Mouse (Mus musculus) hindbrain, embryonic 11.5 days (tissue): ENCODE results near the gene Pakap. TPM values are rescaled to one million over a fixed set of nuclear protein-coding genes. Genes with fewer than 3 reads are reported as not detected.
A peak's percentile ranks its signal among the peaks of the same experiment; 100 is the strongest.

Experiments used
- ATAC-seq: fragments of 200-750 bp; cut with Nextera tagmentation; 2 replicates; pipeline ENCODE4 v1.8.0; 2017; ENCODE audit warnings: mild to moderate bottlenecking, moderate TSS enrichment, moderate library complexity; ENCODE audit not compliant: low FRiP score
- DNase-seq: peaks from one replicate; pipeline ENCODE4 v3.0.0-alpha.2; 2015; ENCODE audit warnings: low spot score
- H3K27ac ChIP-seq: fragments of 300-500 bp; sonication (generic); 2 replicates; pipeline ENCODE4 v1.5.1; 2014; ENCODE audit warnings: mild to moderate bottlenecking, low read depth, low read length
- H3K27me3 ChIP-seq: fragments of 300-500 bp; sonication (generic); 2 replicates; pipeline ENCODE4 v1.6.1; 2014; ENCODE audit warnings: mild to moderate bottlenecking, low read length, moderate library complexity, mixed read lengths; ENCODE audit not compliant: control insufficient read depth, insufficient read depth
- H3K36me3 ChIP-seq: fragments of 300-500 bp; sonication (generic); 2 replicates; pipeline ENCODE4 v1.6.1; 2014; ENCODE audit warnings: mild to moderate bottlenecking, low read length, moderate library complexity, mixed read lengths; ENCODE audit not compliant: control insufficient read depth, insufficient read depth
- H3K4me1 ChIP-seq: fragments of 300-500 bp; sonication (generic); replicated peaks from 2 replicates; pipeline ENCODE4 v1.6.1; 2014; ENCODE audit warnings: low read length, mixed read lengths; ENCODE audit not compliant: control insufficient read depth, insufficient read depth
- H3K4me2 ChIP-seq: fragments of 300-500 bp; sonication (generic); replicated peaks from 2 replicates; pipeline ENCODE4 v1.6.1; 2014; ENCODE audit warnings: mild to moderate bottlenecking, low read depth, low read length
- H3K4me3 ChIP-seq: fragments of 300-500 bp; sonication (generic); 2 replicates; pipeline ENCODE4 v1.5.1; 2014; ENCODE audit warnings: low read depth, low read length
- H3K9ac ChIP-seq: fragments of 300-500 bp; sonication (generic); 2 replicates; pipeline ENCODE4 v1.6.1; 2014; ENCODE audit warnings: low read depth, low read length
- H3K9me3 ChIP-seq: fragments of 300-500 bp; sonication (generic); 2 replicates; pipeline ENCODE4 v1.6.1; 2016; ENCODE audit warnings: low read length; ENCODE audit not compliant: control insufficient read depth
- WGBS: fragments of 180-500 bp; shearing (Covaris S2); extraction: QIAGEN DNeasy Blood & Tissue Kit; methylation state at CpG from one replicate; pipeline ENCODE4 v1.1.7; 2014; 5-methylcytosine and 5-hydroxymethylcytosine counted together
- polyA plus RNA-seq: library from polyadenylated mRNA; unstranded; fragments of >200 nt; fragmentation: Nextera tagmentation; extraction: Ambion mirVana; gene quantifications from 2 replicates; pipeline ENCODE4 v1.2.1, GENCODE M21; 2014

Pakap gene
- polyA plus RNA-seq, 1 experiment from 2014 or later: 24.7 TPM

DNA sequence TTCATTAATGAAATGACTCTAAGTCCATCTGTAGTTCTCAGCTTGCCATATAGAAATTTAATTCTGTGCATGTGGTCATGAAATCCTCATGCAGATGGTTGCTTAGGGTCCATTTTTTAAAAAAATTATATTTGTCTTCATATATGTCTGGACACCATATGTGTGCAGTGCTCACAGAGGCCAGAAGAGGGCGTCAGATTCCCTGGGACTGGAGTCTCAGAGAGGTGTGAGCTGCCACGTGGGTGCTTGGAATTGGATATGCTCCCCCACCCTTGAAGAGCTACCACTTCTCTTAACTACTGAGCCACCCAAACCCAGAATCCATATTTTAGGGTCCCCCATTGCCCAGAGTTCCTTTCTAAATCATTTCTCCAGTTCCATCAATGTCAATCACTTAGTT, 2.2 kb upstream of the Pakap start:
- no peaks in the 10 kb centered on the region for H3K9me3 ChIP-seq
- H3K36me3 ChIP-seq: no peaks in the 10 kb centered on the region
- peaks cover 3% of the 10 kb centered on the region; the same call in 1 of the 2 replicates for H3K4me1 ChIP-seq
- H3K27ac ChIP-seq: no peak overlapping the region
- no peaks in the 10 kb centered on the region for H3K27me3 ChIP-seq
- 47% methylated on average over 2 of the region's 2 CpGs for WGBS
- H3K9ac ChIP-seq: no peak overlapping the region
- no peak overlapping the region for H3K4me2 ChIP-seq
- no peak for ATAC-seq
- no peak for DNase-seq
- H3K4me3 ChIP-seq: no peak overlapping the region

DNA sequence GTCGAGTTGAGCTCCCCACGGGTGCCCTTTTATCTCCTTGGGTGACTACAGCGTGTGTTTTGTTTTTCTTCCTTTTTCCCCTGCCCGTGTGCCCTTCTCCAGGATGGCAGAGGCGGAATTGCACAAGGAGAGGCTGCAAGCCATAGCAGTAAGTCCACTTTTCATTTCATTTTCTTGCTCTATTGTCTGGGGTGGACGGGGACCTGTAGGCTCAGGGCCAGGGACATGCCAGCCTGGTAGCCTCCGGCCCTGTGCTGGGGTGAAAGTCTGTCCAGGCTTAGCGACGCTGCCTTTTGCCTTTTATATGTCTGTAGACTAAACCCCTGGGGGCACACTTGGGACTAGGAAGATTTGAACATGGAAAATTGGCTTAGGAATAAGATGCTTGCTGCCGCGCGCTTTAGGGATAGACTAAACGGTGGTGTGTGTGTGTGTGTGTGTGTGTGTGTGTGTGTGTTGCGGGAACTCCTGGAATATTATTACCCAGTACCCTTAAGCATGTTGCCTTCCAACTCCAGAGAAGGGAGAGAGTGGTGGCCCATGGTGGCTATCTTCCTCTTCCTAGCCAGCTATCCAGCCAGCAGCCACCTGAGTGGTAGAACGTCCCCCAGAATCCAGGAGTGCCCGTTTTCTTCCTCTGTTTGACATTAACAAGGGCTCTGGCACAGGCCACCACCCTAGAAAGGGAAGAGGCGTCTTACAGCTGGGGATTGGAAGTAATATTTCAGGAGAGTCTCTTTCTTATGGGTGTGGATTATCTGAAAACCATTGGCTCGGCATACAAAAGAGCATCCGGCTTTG, 489 bp downstream of the Pakap start:
- Histone ChIP-seq H3K4me1 (peaks cover 3% of the 10 kb centered on the region; the same call in 1 of the 2 replicates), H3K9ac (peak overlapping the region; percentile 60; the same call in 1 of the 2 replicates), H3K9me3 (no peaks in the 10 kb centered on the region), H3K36me3 (no peaks in the 10 kb centered on the region), H3K4me3 (peak overlapping the region; percentile 53), H3K27ac (no peak overlapping the region), H3K27me3 (no peaks in the 10 kb centered on the region), H3K4me2 (peak overlapping the region; percentile 92)
- DNase-seq (peak; percentile 41), ATAC-seq (peak; percentile 40; the same call in 1 of the 2 replicates)
- WGBS: 49% methylated on average over 19 of the region's 19 CpGs

DNA sequence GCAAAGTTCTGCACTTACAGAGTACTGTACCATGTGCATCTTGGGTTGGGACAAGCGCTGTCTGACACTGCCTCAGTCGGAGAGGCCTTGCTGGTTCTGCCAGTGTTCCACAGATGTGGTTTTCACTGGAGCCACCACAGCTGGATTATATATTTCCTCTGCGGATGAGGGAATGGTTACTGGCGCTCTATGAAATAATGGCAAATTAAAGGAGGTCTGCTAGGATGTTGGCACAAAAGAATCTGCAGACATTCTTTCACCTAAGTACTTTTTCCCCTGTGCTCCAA, 1.0 kb downstream of the Pakap start:
- Histone ChIP-seq H3K36me3 (no peaks in the 10 kb centered on the region), H3K27me3 (no peaks in the 10 kb centered on the region), H3K4me3 (no peak overlapping the region), H3K9ac (no peak overlapping the region), H3K27ac (no peak overlapping the region), H3K4me2 (no peak overlapping the region), H3K4me1 (peaks cover 3% of the 10 kb centered on the region; the same call in 1 of the 2 replicates), H3K9me3 (no peaks in the 10 kb centered on the region)
- ATAC-seq: no peak
- 88% methylated on average over 4 of the region's 4 CpGs for WGBS
- no peak for DNase-seq

DNA sequence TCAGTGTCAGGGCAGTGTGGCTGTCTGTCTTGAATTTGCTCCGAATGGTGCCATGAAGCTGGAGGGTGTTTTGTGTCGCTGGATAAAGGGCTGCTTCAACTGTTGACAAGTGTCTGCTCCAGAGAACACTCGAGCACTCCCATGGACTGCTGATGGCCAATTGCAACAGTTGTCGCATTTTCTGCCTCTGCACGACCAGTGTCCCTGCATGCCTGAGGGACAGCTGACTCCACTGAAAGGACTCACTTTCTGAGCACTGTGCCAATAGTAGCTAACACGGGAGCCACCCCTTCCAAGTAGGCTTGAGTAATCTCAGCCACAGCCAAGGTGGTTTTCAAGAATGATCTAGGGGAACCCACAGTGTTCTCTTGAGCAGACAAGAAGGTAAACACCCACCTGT, 1.7 kb downstream of the Pakap start:
- Histone ChIP-seq H3K27ac (no peak overlapping the region), H3K4me1 (peaks cover 3% of the 10 kb centered on the region; the same call in 1 of the 2 replicates), H3K4me3 (no peak overlapping the region), H3K36me3 (no peaks in the 10 kb centered on the region), H3K9me3 (no peaks in the 10 kb centered on the region), H3K27me3 (no peaks in the 10 kb centered on the region), H3K9ac (no peak overlapping the region), H3K4me2 (no peak overlapping the region)
- ATAC-seq (no peak), DNase-seq (no peak)
- 67% methylated on average over 6 of the region's 6 CpGs for WGBS

DNA sequence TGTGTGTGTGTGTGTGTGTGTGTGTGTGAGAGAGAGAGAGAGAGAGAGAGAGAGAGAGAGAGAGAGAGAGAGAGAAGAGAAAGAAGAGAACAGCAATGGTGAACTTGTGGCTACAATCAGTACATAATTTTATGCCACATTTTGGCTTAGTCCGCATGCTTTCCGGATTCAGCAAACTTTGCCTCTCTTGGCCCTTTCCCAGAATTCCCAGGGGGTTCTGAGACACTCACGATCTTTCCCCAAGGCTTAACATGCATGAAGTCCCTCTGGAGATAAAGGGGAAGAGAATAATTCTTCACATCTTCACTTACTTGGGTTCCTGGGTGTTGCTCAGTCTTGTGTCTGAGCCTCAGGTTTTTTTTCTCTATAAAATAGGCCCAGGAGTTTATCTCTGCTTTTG, 2.2 kb downstream of the Pakap start:
- Histone ChIP-seq H3K4me1 (peaks cover 3% of the 10 kb centered on the region; the same call in 1 of the 2 replicates), H3K9ac (no peak overlapping the region), H3K4me3 (no peak overlapping the region), H3K27ac (no peak overlapping the region), H3K27me3 (no peaks in the 10 kb centered on the region), H3K36me3 (no peaks in the 10 kb centered on the region), H3K9me3 (no peaks in the 10 kb centered on the region), H3K4me2 (no peak overlapping the region)
- 74% methylated on average over 3 of the region's 3 CpGs for WGBS
- ATAC-seq (no peak), DNase-seq (no peak)

DNA sequence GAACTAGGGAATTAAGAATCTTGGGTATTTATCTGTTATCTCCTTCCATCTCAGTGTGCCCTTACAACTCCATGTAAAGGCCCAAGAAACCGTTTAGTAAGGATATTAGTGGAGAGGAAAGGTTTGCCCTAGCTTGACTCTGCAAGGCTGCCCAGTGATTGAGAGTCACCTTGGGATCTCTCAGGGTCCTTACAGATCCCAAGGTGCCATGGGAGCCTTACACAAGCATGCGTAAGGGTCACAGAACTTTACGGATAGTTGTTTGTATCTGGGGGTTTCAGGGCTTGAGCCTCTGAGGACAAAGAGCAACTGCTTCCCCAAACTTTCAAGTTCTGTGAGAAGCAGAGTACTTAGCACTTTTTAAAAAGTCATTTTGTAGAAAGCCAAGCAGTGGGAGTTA, 6.2 kb downstream of the Pakap start:
- no peak overlapping the region for H3K4me2 ChIP-seq
- 94% methylated on average over 3 of the region's 3 CpGs for WGBS

DNA sequence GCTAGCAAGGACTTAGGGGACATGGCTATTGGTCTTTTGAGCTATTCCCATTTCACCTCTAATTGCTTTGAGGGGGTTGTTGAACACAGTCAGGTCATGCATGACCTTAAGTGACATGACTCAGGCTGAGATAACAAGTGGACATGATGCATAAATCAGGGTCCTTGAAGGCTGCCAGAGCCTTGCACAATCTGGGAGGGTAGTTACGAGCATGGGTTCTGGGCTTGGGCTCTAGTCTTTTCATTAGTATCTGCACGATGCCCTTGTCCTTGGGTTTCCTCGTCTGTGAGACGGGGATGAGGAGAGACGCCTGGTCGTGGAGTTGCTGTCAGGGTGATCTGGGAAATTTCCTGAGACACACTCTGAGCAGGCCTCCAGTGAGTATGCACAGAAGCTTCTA, 6.7 kb downstream of the Pakap start:
- 90% methylated on average over 6 of the region's 6 CpGs for WGBS
- Histone ChIP-seq H3K4me2 (no peak overlapping the region), H3K27ac (no peak overlapping the region), H3K9ac (no peak overlapping the region), H3K27me3 (no peaks in the 10 kb centered on the region), H3K4me3 (no peak overlapping the region), H3K36me3 (no peaks in the 10 kb centered on the region), H3K4me1 (no peaks in the 10 kb centered on the region), H3K9me3 (no peaks in the 10 kb centered on the region)
- no peak for DNase-seq
- ATAC-seq: no peak

More for the DNA sequence above, 6.2 kb downstream of the Pakap start:
- no peaks in the 10 kb centered on the region for H3K27me3 ChIP-seq
- no peaks in the 10 kb centered on the region for H3K9me3 ChIP-seq
- no peaks in the 10 kb centered on the region for H3K36me3 ChIP-seq
- no peak overlapping the region for H3K27ac ChIP-seq
- DNase-seq (no peak), ATAC-seq (no peak)
- H3K4me1 ChIP-seq: no peaks in the 10 kb centered on the region
- H3K4me3 ChIP-seq: no peak overlapping the region
- H3K9ac ChIP-seq: no peak overlapping the region

DNA sequence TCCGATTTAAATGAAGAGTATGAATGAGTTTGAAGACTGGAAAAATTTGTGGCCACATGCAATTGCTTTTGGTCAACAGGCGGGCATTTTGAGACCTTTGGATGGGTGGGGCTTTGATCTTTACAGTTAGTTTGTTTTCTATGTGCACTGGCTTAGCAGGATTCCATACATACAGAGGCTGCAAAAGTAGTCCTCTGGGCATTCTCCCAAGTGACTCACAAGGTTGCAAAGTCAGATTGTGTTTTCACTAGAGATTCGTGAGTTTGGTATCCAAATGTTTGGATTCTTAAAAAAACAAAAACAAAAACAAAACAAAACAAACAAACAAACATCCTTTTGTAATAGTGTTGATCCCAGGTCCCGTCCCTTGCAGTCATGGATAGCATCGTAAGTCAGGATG, 7.7 kb downstream of the Pakap start:
- Histone ChIP-seq H3K9me3 (no peaks in the 10 kb centered on the region), H3K4me2 (no peak overlapping the region), H3K27me3 (no peaks in the 10 kb centered on the region), H3K9ac (no peak overlapping the region), H3K27ac (no peak overlapping the region), H3K4me3 (no peak overlapping the region), H3K36me3 (no peaks in the 10 kb centered on the region), H3K4me1 (no peaks in the 10 kb centered on the region)
- 82% methylated on average over 5 of the region's 5 CpGs for WGBS
- ATAC-seq (no peak), DNase-seq (no peak)

DNA sequence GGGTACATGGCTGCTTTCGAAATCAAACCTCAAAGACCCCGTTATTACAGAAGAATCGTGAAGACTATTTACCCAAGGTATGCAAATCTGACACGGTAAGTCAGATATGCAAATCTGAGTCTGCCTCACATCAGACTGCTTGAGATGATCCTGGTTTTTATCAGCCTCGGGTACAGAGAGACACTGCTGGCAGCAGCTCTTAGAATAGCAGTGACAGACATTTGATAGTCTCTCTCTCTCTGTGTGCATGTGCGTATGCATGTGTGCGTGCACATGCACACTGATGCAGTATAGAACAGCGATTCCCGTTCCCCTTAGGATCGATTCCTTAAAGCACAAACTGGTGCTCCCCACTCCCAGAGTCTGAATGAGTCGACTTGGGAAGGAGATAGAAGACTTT, 8.1 kb downstream of the Pakap start:
- Histone ChIP-seq H3K4me1 (no peaks in the 10 kb centered on the region), H3K27ac (no peak overlapping the region), H3K4me3 (no peak overlapping the region), H3K4me2 (no peak overlapping the region), H3K36me3 (no peaks in the 10 kb centered on the region), H3K9me3 (no peaks in the 10 kb centered on the region), H3K27me3 (no peaks in the 10 kb centered on the region), H3K9ac (no peak overlapping the region)
- no peak for DNase-seq
- WGBS: 90% methylated on average over 11 of the region's 11 CpGs
- ATAC-seq: no peak
